Mouse (Mus musculus): ENCODE data around the gene Shc1.

DNA sequence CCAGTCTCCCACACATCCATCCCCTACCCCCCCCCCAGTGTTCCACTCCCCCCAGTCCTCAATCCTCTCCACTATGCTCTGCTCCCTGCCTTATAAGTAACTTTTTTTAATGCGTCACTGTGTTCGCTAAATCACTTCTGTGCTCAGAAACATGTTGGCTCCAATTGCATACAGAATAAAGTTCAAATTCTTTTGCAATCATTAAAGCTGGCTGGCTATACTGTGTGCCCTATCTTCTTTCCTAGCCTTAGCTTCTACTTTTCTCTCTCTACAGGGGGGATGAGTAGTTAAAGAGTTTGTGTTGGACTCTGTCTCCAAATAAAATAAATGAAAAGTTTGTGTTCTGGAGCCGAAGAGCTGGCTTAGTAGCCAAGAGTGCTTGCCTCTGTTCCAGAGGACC is 8.5 kb upstream of the Shc1 start:
- TF ChIP-seq CTCF (conservative IDR thresholded peaks at IDR 0.05 in 1 of 2, IDR thresholded peaks at IDR 0.05 in 1 of 2; ENCODE audit: low read depth in 2 of 2, low read length in 2 of 2) (no peak), ELF1 (IDR thresholded peaks at IDR 0.05; ENCODE audit: low read depth, low read length) (no peak), IRF4 (IDR thresholded peaks at IDR 0.05; ENCODE audit: low read depth, low read length) (no peak), CHD2 (IDR thresholded peaks at IDR 0.05; ENCODE audit: low read length) (no peak), NELFE (IDR thresholded peaks at IDR 0.05; ENCODE audit: low read depth, low read length) (no peak), HCFC1 (IDR thresholded peaks at IDR 0.05; ENCODE audit: low read depth, low read length) (no peak), ETS1 (conservative IDR thresholded peaks at IDR 0.05; ENCODE audit: low read depth, low read length) (no peak), MYC (IDR thresholded peaks at IDR 0.05; ENCODE audit: low read depth, low read length) (no peak), ZMIZ1 (IDR thresholded peaks at IDR 0.05; ENCODE audit: low read depth, low read length) (no peak), UBTF (IDR thresholded peaks at IDR 0.05; ENCODE audit: low read depth, low read length) (no peak), RAD21 (IDR thresholded peaks at IDR 0.05; ENCODE audit: low read depth, low read length) (no peak)
